ENCODE assay signal across 32 mouse cellular contexts in genomic region chr16:94360578-94361350, GRCm38 (mm10). TPM values are rescaled to one million over a fixed set of nuclear protein-coding genes. Genes with fewer than 3 reads are reported as not detected.
DNase-seq lines count a peak whose midpoint lies in the region; ATAC-seq and TF ChIP-seq lines count a peak whose summit lies in the region.
"Had no signal": no experiment of that assay in that cellular context is flagged by ENCODE, and none has a peak within 500 bp of the region (broad histone marks: within the 10 kb centered on the region; RNA-seq: fewer than 3 reads in every experiment).

No protein-coding gene starts in this region.

- H3K36me3 ChIP-seq in heart, embryonic 12.5 days, result peaks cover 10% of the 10 kb centered on the region; the same call in 1 of the 2 replicates

- no peak overlapping the region for H3K4me3 ChIP-seq in gastrocnemius, adult 2 months
- H3K4me3 ChIP-seq in heart, embryonic 12.5 days, result no peak overlapping the region
- H3K4me3 ChIP-seq: embryonic facial prominence, embryonic 13.5 days; forebrain, embryonic 12.5 days; heart, embryonic 13.5 days; left cerebral cortex, adult 2 months; midbrain, embryonic 13.5 days had no signal

- H3K9me3 ChIP-seq in heart, embryonic 12.5 days (replicated peaks), result no peaks in the 10 kb centered on the region
- H3K9me3 ChIP-seq: embryonic facial prominence, embryonic 13.5 days; forebrain, embryonic 12.5 days; heart, embryonic 13.5 days; midbrain, embryonic 13.5 days had no signal

- TF ChIP-seq CTCF in gastrocnemius, adult 2 months (IDR thresholded peaks at IDR 0.05), result no peak

- H3K27me3 ChIP-seq in heart, embryonic 12.5 days (replicated peaks), result no peaks in the 10 kb centered on the region
- H3K27me3 ChIP-seq: embryonic facial prominence, embryonic 13.5 days; forebrain, embryonic 12.5 days; heart, embryonic 13.5 days; midbrain, embryonic 13.5 days had no signal

- H3K4me2 ChIP-seq in heart, embryonic 12.5 days, result no peak overlapping the region
- H3K4me2 ChIP-seq: embryonic facial prominence, embryonic 13.5 days; forebrain, embryonic 12.5 days; heart, embryonic 13.5 days; hindbrain, embryonic 14.5 days; midbrain, embryonic 13.5 days had no signal

- peak overlapping the region; percentile 52; the same call in 1 of the 2 replicates for H3K27ac ChIP-seq in gastrocnemius, adult 2 months
- H3K27ac ChIP-seq in heart, embryonic 12.5 days (ENCODE audit: poor library complexity, severe bottlenecking), result no peak overlapping the region
- H3K27ac ChIP-seq: embryonic facial prominence, embryonic 13.5 days; forebrain, embryonic 12.5 days; hindbrain, embryonic 14.5 days; liver, embryonic 14.5 days; macrophage; midbrain, embryonic 13.5 days; stomach, postnatal 0 days had no signal

- peaks cover 20% of the 10 kb centered on the region for H3K4me1 ChIP-seq in heart, embryonic 12.5 days (replicated peaks)

- no peak for ATAC-seq in heart, embryonic 12.5 days (ENCODE audit: insufficient number of reproducible peaks, low FRiP score)
- ATAC-seq: forebrain, postnatal 0 days; intestine, postnatal 0 days; midbrain, embryonic 13.5 days had no signal

- intact Hi-C loops in gastrocnemius, adult 2 months (cut with DNase I), result no loop called here

- no peak for DNase-seq in gastrocnemius, adult 2 months
- DNase-seq in gastrocnemius, adult 18-20 months (ENCODE audit: low spot score), result no peak
- DNase-seq in adrenal gland, adult 8-10 months, result peak; percentile 56
- peak; percentile 30 to 51 for DNase-seq in adrenal gland, postnatal 36 days
- peak; percentile 42 for DNase-seq in skeletal muscle tissue, adult 2 months (ENCODE audit: low read depth, low spot score)
- no peak for DNase-seq in right cerebral cortex, adult 18-20 months
- DNase-seq: cerebellum, adult 11 months; cerebellum, adult 9-10 months; cerebellum, postnatal 36 days; forebrain, postnatal 0 days; gastrocnemius, postnatal 36 days; heart, adult 18-20 months; heart, postnatal 10 days; kidney, adult 9 months; kidney, postnatal 10 days; liver; lung, adult 2 months; lung, postnatal 10 days; thymus, adult 2 months; thymus, postnatal 36 days had no signal

- WGBS in heart, embryonic 12.5 days, result 81% methylated on average over 13 of the region's 13 CpGs

- H3K9ac ChIP-seq in heart, embryonic 12.5 days, result no peak overlapping the region
- H3K9ac ChIP-seq: embryonic facial prominence, embryonic 13.5 days; forebrain, embryonic 12.5 days; forebrain, postnatal 0 days; heart, embryonic 13.5 days; hindbrain, embryonic 14.5 days; liver, embryonic 14.5 days; midbrain, embryonic 13.5 days had no signal

RNA-seq across cellular contexts. Expression of gene Ttc3, which starts 9.7 kb away (rescaled TPM):
- total RNA-seq in gastrocnemius, adult 2 months (2021), result 10 to 100 TPM; 54.4 to 55.3 TPM
- total RNA-seq in gastrocnemius, adult 18-20 months (2021), result 10 to 100 TPM; 59.4 to 61.8 TPM
- total RNA-seq in adrenal gland, adult 8-10 months (2022), result 100 to 1,000 TPM in 3 of 4 experiments, 10 to 100 TPM in 1; 89.1 to 149 (median 120) TPM
- total RNA-seq in adrenal gland, postnatal 36 days (2021), result 100 to 1,000 TPM in 1 of 2 experiments, 10 to 100 TPM in 1; 96.4 to 119 TPM
- polyA plus RNA-seq in heart, embryonic 12.5 days (2016; fragmentation: Nextera tagmentation; extraction: Ambion mirVana), result 212 and 237 TPM in 2 replicates

RNA-seq across cellular contexts. Expression of gene Pigp, which starts 10.9 kb away (rescaled TPM):
- 100 to 1,000 TPM; 149 to 161 TPM for total RNA-seq in gastrocnemius, adult 2 months (2021)
- 100 to 1,000 TPM; 165 to 185 TPM for total RNA-seq in gastrocnemius, adult 18-20 months (2021)
- total RNA-seq in adrenal gland, adult 8-10 months (2022), result 100 to 1,000 TPM in 2 of 4 experiments, 10 to 100 TPM in 2; 80.9 to 101 (median 98.6) TPM
- total RNA-seq in adrenal gland, postnatal 36 days (2021), result 100 to 1,000 TPM in 1 of 2 experiments, 10 to 100 TPM in 1; 68.8 to 122 TPM
- polyA plus RNA-seq in heart, embryonic 12.5 days (2016; fragmentation: Nextera tagmentation; extraction: Ambion mirVana), result 104 and 111 TPM in 2 replicates

RNA-seq across cellular contexts. Expression of gene Ripply3, which starts 32.5 kb away (rescaled TPM):
- 1 to 10 TPM in 1 of 2 experiments, under 1 TPM in 1; 0.59 to 1.0 TPM for total RNA-seq in gastrocnemius, adult 2 months (2021)
- 1 to 10 TPM in 1 of 2 experiments, under 1 TPM in 1; 0.43 to 1.4 TPM for total RNA-seq in gastrocnemius, adult 18-20 months (2021)
- 10 to 100 TPM in 1 of 4 experiments, 1 to 10 TPM in 3; 4.6 to 12.6 (median 5.3) TPM for total RNA-seq in adrenal gland, adult 8-10 months (2022)
- 1 to 10 TPM; 4.1 to 6.0 TPM for total RNA-seq in adrenal gland, postnatal 36 days (2021)
- 4.2 and 4.3 TPM in 2 replicates for polyA plus RNA-seq in heart, embryonic 12.5 days (2016; fragmentation: Nextera tagmentation; extraction: Ambion mirVana)
- total RNA-seq: left cerebral cortex, postnatal 25 days had no signal
- polyA plus RNA-seq: macrophage had no signal

RNA-seq across cellular contexts. Expression of gene Hlcs, which starts 47.4 kb away (rescaled TPM):
- total RNA-seq in gastrocnemius, adult 2 months (2021), result 10 to 100 TPM in 1 of 2 experiments, 1 to 10 TPM in 1; 7.5 to 10.3 TPM
- total RNA-seq in gastrocnemius, adult 18-20 months (2021), result 10 to 100 TPM in 1 of 2 experiments, 1 to 10 TPM in 1; 9.8 to 10.8 TPM
- 10 to 100 TPM; 20.7 to 31.7 (median 24.9) TPM for total RNA-seq in adrenal gland, adult 8-10 months (2022)
- 10 to 100 TPM; 13.6 to 18.3 TPM for total RNA-seq in adrenal gland, postnatal 36 days (2021)
- 10.3 and 11.0 TPM in 2 replicates for polyA plus RNA-seq in heart, embryonic 12.5 days (2016; fragmentation: Nextera tagmentation; extraction: Ambion mirVana)

Comparison
In these comparisons a context has a peak if more than half of its experiments do, and no peak if none do; other contexts are left out.
1. DNase-seq: peak in adrenal gland, adult 8-10 months (single experiment), adrenal gland, postnatal 36 days (2 of 2) and skeletal muscle tissue, adult 2 months (single experiment); none in gastrocnemius, adult 2 months (single experiment), gastrocnemius, adult 18-20 months (single experiment) and right cerebral cortex, adult 18-20 months (single experiment).